In genomic region chr16:78635774-78636173, GRCm38 (mm10) we compare ENCODE assay signal across 16 mouse cellular contexts. TPM values are rescaled to one million over a fixed set of nuclear protein-coding genes. Genes with fewer than 3 reads are reported as not detected.
A peak's percentile ranks its signal among the peaks of the same experiment; 100 is the strongest.
DNase-seq lines count a peak whose midpoint lies in the region; ATAC-seq and TF ChIP-seq lines count a peak whose summit lies in the region.
"Had no signal": no experiment of that assay in that cellular context is flagged by ENCODE, and none has a peak within 500 bp of the region (broad histone marks: within the 10 kb centered on the region; RNA-seq: fewer than 3 reads in every experiment).

No protein-coding gene starts in this region.

- no peak overlapping the region for H3K4me3 ChIP-seq in hindbrain, embryonic 11.5 days (ENCODE audit: low read depth, low read length)
- H3K4me3 ChIP-seq in hindbrain, embryonic 12.5 days = no peak overlapping the region
- H3K4me3 ChIP-seq in lung, embryonic 14.5 days (ENCODE audit: low read depth, low read length) = no peak overlapping the region
- H3K4me3 ChIP-seq in lung, adult 2 months (replicated peaks; ENCODE audit: extremely low read depth, low read depth, low read length) = no peak overlapping the region
- no peak overlapping the region for H3K4me3 ChIP-seq in stomach, embryonic 14.5 days (ENCODE audit: low read depth, low read length)
- H3K4me3 ChIP-seq in stomach, postnatal 0 days (ENCODE audit: low read depth, low read length) = no peak overlapping the region
- H3K4me3 ChIP-seq: intestine, embryonic 15.5 days; left cerebral cortex, adult 2 months; liver, embryonic 15.5 days; stomach, embryonic 15.5 days had no signal

- H3K9ac ChIP-seq in hindbrain, embryonic 11.5 days (ENCODE audit: low read depth, low read length) = no peak overlapping the region
- H3K9ac ChIP-seq in hindbrain, embryonic 12.5 days = no peak overlapping the region
- H3K9ac ChIP-seq in lung, embryonic 14.5 days = no peak overlapping the region
- no peak overlapping the region for H3K9ac ChIP-seq in stomach, embryonic 14.5 days (replicated peaks; ENCODE audit: low read depth, low read length)
- H3K9ac ChIP-seq in stomach, postnatal 0 days (ENCODE audit: low read length) = no peak overlapping the region
- H3K9ac ChIP-seq: intestine, embryonic 15.5 days; liver, embryonic 15.5 days; stomach, embryonic 15.5 days had no signal

- peak; percentile 43; the same call in 1 of the 2 replicates for ATAC-seq in hindbrain, embryonic 11.5 days (ENCODE audit: low FRiP score)
- no peak for ATAC-seq in hindbrain, embryonic 12.5 days (ENCODE audit: low FRiP score)
- ATAC-seq in lung, embryonic 14.5 days (ENCODE audit: insufficient read depth) = peak; percentile 13; the same call in 1 of the 2 replicates
- 0 out of 2 replicates have a peak, but pooled peaks have one; percentile 10 for ATAC-seq in stomach, embryonic 14.5 days (ENCODE audit: insufficient number of reproducible peaks, insufficient read depth, low FRiP score, low read depth)
- no peak for ATAC-seq in stomach, postnatal 0 days (ENCODE audit: low FRiP score, low TSS enrichment)

- H3K27me3 ChIP-seq in hindbrain, embryonic 11.5 days (ENCODE audit: control insufficient read depth, insufficient read depth, low read length) = no peaks in the 10 kb centered on the region
- H3K27me3 ChIP-seq in hindbrain, embryonic 12.5 days = no peaks in the 10 kb centered on the region
- no peaks in the 10 kb centered on the region for H3K27me3 ChIP-seq in lung, embryonic 14.5 days (ENCODE audit: insufficient read depth, low read length)
- H3K27me3 ChIP-seq in stomach, embryonic 14.5 days (ENCODE audit: control insufficient read depth, insufficient read depth, low read length) = no peaks in the 10 kb centered on the region
- H3K27me3 ChIP-seq in stomach, postnatal 0 days (ENCODE audit: control insufficient read depth, insufficient read depth, low read length) = no peaks in the 10 kb centered on the region
- H3K27me3 ChIP-seq: CH12.LX; intestine, embryonic 15.5 days; liver, embryonic 15.5 days; Patski; stomach, embryonic 15.5 days had no signal

- no peak for DNase-seq in hindbrain, embryonic 11.5 days (ENCODE audit: low spot score)
- no peak for DNase-seq in lung, embryonic 14.5 days
- DNase-seq in lung, adult 2 months = no peak
- no peak for DNase-seq in stomach, postnatal 0 days (ENCODE audit: low spot score)
- no peak for DNase-seq in spleen, adult 12 weeks (ENCODE audit: low spot score)

- no peak overlapping the region for H3K27ac ChIP-seq in hindbrain, embryonic 11.5 days (ENCODE audit: low read depth, low read length)
- no peak overlapping the region for H3K27ac ChIP-seq in hindbrain, embryonic 12.5 days
- no peak overlapping the region for H3K27ac ChIP-seq in lung, embryonic 14.5 days (ENCODE audit: low read depth)
- no peak overlapping the region for H3K27ac ChIP-seq in stomach, embryonic 14.5 days (ENCODE audit: low read length)
- H3K27ac ChIP-seq in stomach, postnatal 0 days (replicated peaks) = no peak overlapping the region
- H3K27ac ChIP-seq: intestine, embryonic 15.5 days; left cerebral cortex, adult 2 months; liver, embryonic 15.5 days; macrophage; stomach, embryonic 15.5 days had no signal

- H3K36me3 ChIP-seq in hindbrain, embryonic 11.5 days (ENCODE audit: control insufficient read depth, insufficient read depth, low read length) = no peaks in the 10 kb centered on the region
- H3K36me3 ChIP-seq in hindbrain, embryonic 12.5 days = no peaks in the 10 kb centered on the region
- no peaks in the 10 kb centered on the region for H3K36me3 ChIP-seq in lung, embryonic 14.5 days (ENCODE audit: insufficient read depth)
- H3K36me3 ChIP-seq in stomach, embryonic 14.5 days (ENCODE audit: control insufficient read depth, insufficient read depth, low read length) = no peaks in the 10 kb centered on the region
- H3K36me3 ChIP-seq in stomach, postnatal 0 days (ENCODE audit: control insufficient read depth, insufficient read depth, low read length) = no peaks in the 10 kb centered on the region
- H3K36me3 ChIP-seq: G1E; intestine, embryonic 15.5 days; liver, embryonic 15.5 days; stomach, embryonic 15.5 days had no signal

- TF ChIP-seq POLR2A in lung, adult 2 months (IDR thresholded peaks at IDR 0.05; ENCODE audit: borderline replicate concordance, extremely low read depth, low read depth, low read length) = no peak

- no peaks in the 10 kb centered on the region for H3K9me3 ChIP-seq in hindbrain, embryonic 11.5 days (ENCODE audit: control insufficient read depth, low read length)
- no peaks in the 10 kb centered on the region for H3K9me3 ChIP-seq in hindbrain, embryonic 12.5 days (replicated peaks)
- H3K9me3 ChIP-seq in lung, embryonic 14.5 days (ENCODE audit: low read depth, low read length) = no peaks in the 10 kb centered on the region
- H3K9me3 ChIP-seq in stomach, embryonic 14.5 days (ENCODE audit: control insufficient read depth, low read depth, low read length) = no peaks in the 10 kb centered on the region
- no peaks in the 10 kb centered on the region for H3K9me3 ChIP-seq in stomach, postnatal 0 days (ENCODE audit: control insufficient read depth, low read length)
- H3K9me3 ChIP-seq: intestine, embryonic 15.5 days; liver, embryonic 15.5 days; stomach, embryonic 15.5 days had no signal

- 86% methylated on average over 5 of the region's 5 CpGs for WGBS in hindbrain, embryonic 11.5 days
- WGBS in hindbrain, embryonic 12.5 days = 86% methylated on average over 5 of the region's 5 CpGs
- 78% methylated on average over 5 of the region's 5 CpGs for WGBS in lung, embryonic 14.5 days
- WGBS in lung, adult 2 months = 89% methylated on average over 5 of the region's 5 CpGs
- WGBS in stomach, embryonic 14.5 days = 85% methylated on average over 5 of the region's 5 CpGs
- 76% methylated on average over 5 of the region's 5 CpGs for WGBS in stomach, postnatal 0 days

- no peak for TF ChIP-seq EP300 in stomach, postnatal 0 days (optimal IDR thresholded peaks at IDR 0.05)

- H3K4me1 ChIP-seq in hindbrain, embryonic 11.5 days (replicated peaks; ENCODE audit: control insufficient read depth, insufficient read depth, low read length) = no peaks in the 10 kb centered on the region
- no peaks in the 10 kb centered on the region for H3K4me1 ChIP-seq in hindbrain, embryonic 12.5 days
- no peaks in the 10 kb centered on the region for H3K4me1 ChIP-seq in lung, embryonic 14.5 days (ENCODE audit: insufficient read depth)
- no peaks in the 10 kb centered on the region for H3K4me1 ChIP-seq in lung, adult 2 months (ENCODE audit: control insufficient read depth, insufficient read depth, low read length)
- no peaks in the 10 kb centered on the region for H3K4me1 ChIP-seq in stomach, embryonic 14.5 days (ENCODE audit: control insufficient read depth, insufficient read depth, low read length)
- H3K4me1 ChIP-seq in stomach, postnatal 0 days (replicated peaks; ENCODE audit: control insufficient read depth, insufficient read depth) = no peaks in the 10 kb centered on the region
- H3K4me1 ChIP-seq: intestine, embryonic 15.5 days; liver, embryonic 15.5 days; stomach, embryonic 15.5 days had no signal

- H3K4me2 ChIP-seq in hindbrain, embryonic 11.5 days (replicated peaks; ENCODE audit: low read depth, low read length) = no peak overlapping the region
- H3K4me2 ChIP-seq in hindbrain, embryonic 12.5 days (replicated peaks) = no peak overlapping the region
- H3K4me2 ChIP-seq in lung, embryonic 14.5 days = no peak overlapping the region
- H3K4me2 ChIP-seq in stomach, embryonic 14.5 days (replicated peaks; ENCODE audit: low read depth, low read length) = no peak overlapping the region
- H3K4me2 ChIP-seq in stomach, postnatal 0 days (replicated peaks; ENCODE audit: low read depth) = no peak overlapping the region
- H3K4me2 ChIP-seq: heart, embryonic 11.5 days; intestine, embryonic 15.5 days; liver, embryonic 15.5 days; stomach, embryonic 15.5 days had no signal

- TF ChIP-seq CTCF in lung, embryonic 14.5 days (IDR thresholded peaks at IDR 0.05; ENCODE audit: low read depth) = no peak
- TF ChIP-seq CTCF in lung, adult 2 months (IDR thresholded peaks at IDR 0.05; ENCODE audit: insufficient read depth, low read length) = no peak
- no peak for TF ChIP-seq CTCF in stomach, postnatal 0 days (IDR thresholded peaks at IDR 0.05; ENCODE audit: low read depth)

RNA-seq across cellular contexts. Expression of gene D16Ertd472e, which starts 59.3 kb away (rescaled TPM):
- 15.8 and 18.5 TPM in 2 replicates for polyA plus RNA-seq in hindbrain, embryonic 11.5 days (2014; fragmentation: Nextera tagmentation; extraction: Ambion mirVana)
- 15.0 and 16.4 TPM in 2 replicates for polyA plus RNA-seq in hindbrain, embryonic 12.5 days (2016; fragmentation: Nextera tagmentation; extraction: Ambion mirVana)
- 20.0 and 20.3 TPM in 2 replicates for polyA plus RNA-seq in lung, embryonic 14.5 days (2014; fragmentation: Nextera tagmentation; extraction: Ambion mirVana)
- 7.7 and 9.8 TPM in 2 replicates for polyA plus RNA-seq in lung, adult 2 months (2012; rRNA removed)
- 17.8 and 19.6 TPM in 2 replicates for polyA plus RNA-seq in stomach, embryonic 14.5 days (2014; fragmentation: Nextera tagmentation; extraction: Ambion mirVana)
- polyA plus RNA-seq in stomach, postnatal 0 days (2015; fragmentation: Nextera tagmentation; extraction: Ambion mirVana) = 8.7 and 9.7 TPM in 2 replicates
- polyA plus RNA-seq: G1E had no signal

Comparison
In these comparisons a context has a peak if more than half of its experiments do, and no peak if none do; other contexts are left out.
1. ATAC-seq: peak in hindbrain, embryonic 11.5 days (single experiment), lung, embryonic 14.5 days (single experiment) and stomach, embryonic 14.5 days (single experiment); none in hindbrain, embryonic 12.5 days (single experiment) and stomach, postnatal 0 days (single experiment).